Mouse (Mus musculus) ES-E14 (cell line): Measurements from ENCODE around the gene Rbfox1. TPM values are rescaled to one million over a fixed set of nuclear protein-coding genes. Genes with fewer than 3 reads are reported as not detected.

Source experiments
- DNase-seq: peaks from one replicate; pipeline ENCODE4 v3.0.0-alpha.2; 2013; ENCODE audit warnings: low read depth, low spot score
- H3K27ac ChIP-seq: 2 replicates; pipeline ENCODE4 v1.5.1; 2012; ENCODE audit warnings: low read depth, mild to moderate bottlenecking, low read length, moderate library complexity, mixed read lengths; ENCODE audit not compliant: poor library complexity, insufficient read depth, severe bottlenecking
- H3K36me3 ChIP-seq: 2 replicates; pipeline ENCODE4 v1.6.1; 2012; ENCODE audit warnings: mild to moderate bottlenecking, low read length, moderate library complexity, mixed read lengths; ENCODE audit not compliant: control insufficient read depth, poor library complexity, insufficient read depth, severe bottlenecking
- H3K4me1 ChIP-seq, 2 experiments: fragments of 150-350 bp in 1 of 2; sonication (generic) in 1 of 2; 2 replicates each; pipeline ENCODE4 v1.6.1; 2012; ENCODE audit warnings: low read length in 2 of 2, mild to moderate bottlenecking in 1 of 2, mixed read lengths in 1 of 2; ENCODE audit not compliant: control insufficient read depth in 2 of 2, insufficient read depth in 2 of 2, poor library complexity in 1 of 2
- H3K4me3 ChIP-seq, 2 experiments: fragments of 150-350 bp in 1 of 2; sonication (generic) in 1 of 2; 2 replicates each; pipeline ENCODE4 v1.5.1; 2012; ENCODE audit warnings: low read length in 2 of 2, low read depth in 1 of 2, mild to moderate bottlenecking in 1 of 2, mixed read lengths in 1 of 2; ENCODE audit not compliant: insufficient read depth in 1 of 2, poor library complexity in 1 of 2, severe bottlenecking in 1 of 2
- H3K9ac ChIP-seq: 2 replicates; pipeline ENCODE4 v1.6.1; 2012; ENCODE audit warnings: low read depth, mild to moderate bottlenecking, low read length, mixed read lengths; ENCODE audit not compliant: poor library complexity, insufficient read depth, severe bottlenecking
- H3K9me3 ChIP-seq: fragments of 150-350 bp; sonication (generic); 2 replicates; pipeline ENCODE4 v1.6.1; 2012; ENCODE audit warnings: low read depth, mild to moderate bottlenecking, low read length; ENCODE audit not compliant: control insufficient read depth, insufficient read depth
- CHD2 ChIP-seq: IDR thresholded peaks from 2 replicates; pipeline ENCODE4 v1.6.1; 2014; ENCODE audit warnings: mild to moderate bottlenecking, low read depth, low read length, inconsistent platforms
- HCFC1 ChIP-seq: IDR thresholded peaks from 2 replicates; pipeline ENCODE4 v1.6.1; 2012; ENCODE audit warnings: low read length, inconsistent platforms, borderline replicate concordance; ENCODE audit not compliant: insufficient read depth
- MAFK ChIP-seq: IDR thresholded peaks from 2 replicates; pipeline ENCODE4 v1.6.1; 2014; ENCODE audit warnings: mild to moderate bottlenecking, low read depth, low read length, inconsistent platforms; ENCODE audit not compliant: insufficient read depth
- ZC3H11A ChIP-seq: IDR thresholded peaks from 2 replicates; pipeline ENCODE4 v1.6.1; 2012; ENCODE audit warnings: low read depth, mild to moderate bottlenecking, inconsistent platforms, low read length, borderline replicate concordance
- ZNF384 ChIP-seq: IDR thresholded peaks from 2 replicates; pipeline ENCODE4 v1.6.1; 2012; ENCODE audit warnings: low read depth, low read length, inconsistent platforms
- in situ Hi-C, 2 experiments: fragments of 600-800 bp; cut with MboI; formaldehyde crosslinking; loops; one replicate each; pipeline ENCODE4 v1.15.1; 2025; ENCODE audit warnings: low sequenced_read_pairs in 2 of 2, inconsistent platforms in 1 of 2; ENCODE audit not compliant: unreplicated experiment in 2 of 2
- total RNA-seq: library from RNA; depleted of rRNA; stranded (reverse); fragments of 300-350 nt; gene quantifications from 2 replicates; pipeline ENCODE4 v1.2.3, GENCODE M21; 2012

Rbfox1 gene
- total RNA-seq, 1 experiment = 0.18 TPM

GRCm38 (mm10) chr16:6382712-6383111, 497.6 kb downstream of the Rbfox1 start:
- Histone ChIP-seq H3K27ac (no peak overlapping the region), H3K36me3 (no peaks in the 10 kb centered on the region), H3K4me3 (no peak overlapping the region), H3K4me1 (no peaks in the 10 kb centered on the region), H3K9ac (no peak overlapping the region), H3K9me3 (no peaks in the 10 kb centered on the region)
- TF ChIP-seq MAFK = no peak
- TF ChIP-seq CHD2 = no peak
- TF ChIP-seq HCFC1 = no peak
- TF ChIP-seq ZNF384 = no peak
- no peak for TF ChIP-seq ZC3H11A
- DNase-seq = no peak
- in situ Hi-C loops = no loop called here

- Histone ChIP-seq H3K27ac (no peak overlapping the region), H3K4me1 (no peaks in the 10 kb centered on the region), H3K36me3 (no peaks in the 10 kb centered on the region), H3K4me3 (no peak overlapping the region), H3K9ac (no peak overlapping the region), H3K9me3 (no peaks in the 10 kb centered on the region)
- in situ Hi-C loops = no loop called here
- TF ChIP-seq ZNF384 (no peak), CHD2 (no peak), MAFK (no peak), HCFC1 (no peak), ZC3H11A (no peak)
- DNase-seq = no peak
These were observed 505.2 kb downstream of the Rbfox1 start for GRCm38 (mm10) chr16:6390278-6390930.

- no peaks in the 10 kb centered on the region for H3K36me3 ChIP-seq
- TF ChIP-seq ZNF384 = no peak
- TF ChIP-seq HCFC1 = no peak
- TF ChIP-seq ZC3H11A = no peak
- TF ChIP-seq CHD2 = no peak
- TF ChIP-seq MAFK = no peak
- no peaks in the 10 kb centered on the region for H3K4me1 ChIP-seq
- DNase-seq = no peak
- no peak overlapping the region for H3K9ac ChIP-seq
- H3K9me3 ChIP-seq = no peaks in the 10 kb centered on the region
- H3K4me3 ChIP-seq = no peak overlapping the region
- no peak overlapping the region for H3K27ac ChIP-seq
- in situ Hi-C loops = no loop called here
These were observed 511.7 kb downstream of the Rbfox1 start for GRCm38 (mm10) chr16:6396676-6397409.

GRCm38 (mm10) chr16:6397635-6398034, 512.5 kb downstream of the Rbfox1 start:
- no peaks in the 10 kb centered on the region for H3K4me1 ChIP-seq
- TF ChIP-seq ZNF384 (no peak), HCFC1 (no peak), ZC3H11A (no peak), MAFK (no peak), CHD2 (no peak)
- peak; percentile 21 for DNase-seq
- no peaks in the 10 kb centered on the region for H3K9me3 ChIP-seq
- H3K36me3 ChIP-seq = no peaks in the 10 kb centered on the region
- no peak overlapping the region for H3K27ac ChIP-seq
- no peak overlapping the region for H3K9ac ChIP-seq
- no peak overlapping the region for H3K4me3 ChIP-seq
- in situ Hi-C loops = no loop called here

DNA sequence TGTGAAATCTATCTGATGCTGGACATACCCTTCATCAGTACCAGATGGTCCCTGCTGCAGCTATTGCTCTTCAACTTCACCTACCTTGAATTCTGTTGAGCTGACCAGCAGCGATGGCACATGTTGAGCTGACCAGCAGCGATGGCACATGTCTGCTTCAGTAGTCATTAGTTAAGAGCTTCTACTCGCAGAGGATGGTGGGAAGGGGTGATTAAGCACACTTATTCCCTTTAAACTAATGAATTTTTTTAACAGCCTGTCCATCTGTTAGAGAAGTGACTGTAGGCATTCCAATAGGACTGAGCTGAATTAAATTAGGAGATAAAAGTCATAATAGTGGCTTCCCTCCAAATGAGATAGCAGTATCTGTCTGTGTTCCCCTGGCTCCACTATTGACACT, 517.7 kb downstream of the Rbfox1 start:
- in situ Hi-C loops = no loop called here
- no peak overlapping the region for H3K4me3 ChIP-seq
- H3K9me3 ChIP-seq = no peaks in the 10 kb centered on the region
- no peak for TF ChIP-seq MAFK
- H3K27ac ChIP-seq = no peak overlapping the region
- H3K4me1 ChIP-seq = no peaks in the 10 kb centered on the region
- no peak for DNase-seq
- H3K36me3 ChIP-seq = no peaks in the 10 kb centered on the region
- H3K9ac ChIP-seq = no peak overlapping the region
